Mouse (Mus musculus) NIH3T3 (cell line): ENCODE measurements around the gene Olfr523.

Experiments
- DNase-seq: peaks from one replicate; pipeline ENCODE4 v3.0.0-alpha.2; 2012; ENCODE audit warnings: low read depth

The Olfr523 gene

DNA sequence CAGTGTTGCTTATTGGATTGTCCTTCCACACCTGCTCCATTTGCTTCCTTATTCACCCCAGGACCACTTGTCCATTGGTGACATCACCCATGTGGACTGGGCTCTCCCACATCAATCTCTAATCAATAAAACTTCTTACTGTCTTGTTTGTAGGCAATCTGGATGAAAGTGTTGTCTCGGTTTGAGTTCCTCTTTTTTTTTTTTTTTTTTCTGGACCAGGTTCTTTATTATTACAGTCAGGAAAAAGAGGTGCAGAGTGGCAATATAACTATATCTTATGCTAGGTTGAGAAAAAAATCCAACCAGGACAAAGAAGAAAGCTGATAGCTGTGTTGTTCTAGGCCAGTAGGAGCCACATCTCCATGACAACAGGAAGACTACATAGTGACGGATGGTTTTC is 7.7 kb downstream of the Olfr523 start:
- DNase-seq, result no peak

DNA sequence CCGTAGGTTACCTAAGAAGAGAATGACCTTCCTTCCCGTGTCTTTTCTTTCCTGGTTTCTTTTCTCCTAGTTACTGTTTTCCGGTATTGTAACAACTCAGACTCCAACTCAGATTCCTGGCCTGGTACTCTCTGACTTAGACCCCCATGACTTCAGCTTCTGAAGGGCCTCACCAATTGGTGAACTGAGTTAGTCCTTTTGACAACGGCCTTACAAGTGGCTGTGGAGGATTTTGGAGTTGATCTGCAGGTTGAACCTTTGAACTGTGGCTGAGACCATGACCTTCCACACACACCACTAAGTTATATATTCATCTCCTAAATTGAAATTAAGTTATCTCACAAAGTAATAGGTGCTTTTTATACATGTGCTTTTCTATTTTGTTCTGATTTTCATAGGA is 11.2 kb downstream of the Olfr523 start:
- DNase-seq, result no peak

DNA sequence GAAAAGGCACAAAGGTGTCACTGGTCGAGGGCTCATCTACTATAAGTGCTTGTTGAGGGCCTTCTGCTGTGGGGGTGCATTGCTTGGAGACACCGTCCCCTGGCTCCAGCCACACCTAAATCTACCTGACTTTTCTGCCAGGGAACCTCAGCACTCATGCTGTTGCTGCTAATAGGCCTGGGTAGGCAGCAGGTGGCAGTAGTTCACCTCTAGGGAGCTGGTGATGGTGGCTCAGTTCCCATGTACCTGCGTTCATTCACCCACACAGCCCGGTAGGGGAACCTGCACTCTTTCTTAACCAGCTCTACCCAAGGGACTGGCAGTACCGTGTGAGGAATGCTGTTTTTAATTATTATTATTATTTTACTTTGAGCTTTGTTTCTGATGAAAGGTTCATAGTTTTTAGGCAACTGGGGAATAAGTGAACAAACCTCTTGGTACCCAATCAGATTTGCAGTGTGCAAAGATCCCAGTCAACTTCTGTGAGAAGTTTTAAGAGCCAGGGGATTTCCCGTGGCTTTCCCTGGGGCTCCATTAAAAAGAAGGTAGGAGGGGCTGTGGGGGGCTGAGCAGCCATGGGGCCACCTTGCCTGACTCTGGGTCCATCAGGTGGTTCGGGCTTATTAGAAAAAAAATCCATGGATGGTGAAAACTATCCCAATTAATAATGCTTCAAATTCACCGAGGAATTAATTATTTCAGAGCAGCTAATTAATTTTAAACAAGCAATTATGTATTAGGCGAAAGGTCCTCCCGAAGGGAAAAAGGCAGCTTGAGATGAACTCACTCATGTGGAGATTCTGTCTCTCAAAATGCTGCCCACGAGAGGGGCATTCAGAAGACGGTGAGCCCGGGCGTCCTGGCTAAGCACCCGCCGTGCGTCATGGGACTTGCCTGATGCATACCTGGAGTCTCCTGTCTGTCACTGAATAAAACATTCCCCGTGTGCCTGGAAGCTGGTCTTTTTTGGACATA is 13.9 kb downstream of the Olfr523 start:
- no peak for DNase-seq

DNA sequence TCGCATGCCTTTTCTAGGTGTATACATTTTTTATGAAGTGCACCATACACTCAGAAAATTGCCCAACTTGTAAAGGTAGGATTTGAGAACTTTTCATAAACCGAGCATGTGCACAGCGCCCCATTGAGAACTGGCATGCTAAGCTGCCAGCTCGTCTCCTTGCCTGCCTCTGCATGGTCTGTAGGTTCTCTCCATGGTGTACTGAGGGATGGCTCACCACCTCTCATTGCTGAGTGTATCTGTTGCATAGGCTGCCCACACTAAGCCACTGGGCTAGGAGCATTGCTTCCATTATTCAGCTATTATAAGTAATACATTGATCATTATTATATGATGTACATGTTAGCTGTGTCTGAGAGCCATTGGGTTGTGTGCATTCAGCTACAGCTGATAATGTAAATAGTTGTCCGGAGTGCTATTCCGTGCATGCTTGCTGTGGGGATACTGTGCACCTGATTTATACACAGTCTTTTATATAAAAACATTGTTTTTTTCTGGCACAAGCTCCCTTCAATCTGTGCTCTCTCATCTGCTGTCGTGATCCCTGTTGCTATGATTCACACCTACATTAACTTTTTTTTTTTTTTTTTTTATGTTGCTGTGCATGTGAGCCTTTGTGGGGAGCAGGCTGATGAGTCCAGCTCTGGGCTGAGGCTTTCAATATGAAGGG is 14.8 kb downstream of the Olfr523 start:
- no peak for DNase-seq

DNA sequence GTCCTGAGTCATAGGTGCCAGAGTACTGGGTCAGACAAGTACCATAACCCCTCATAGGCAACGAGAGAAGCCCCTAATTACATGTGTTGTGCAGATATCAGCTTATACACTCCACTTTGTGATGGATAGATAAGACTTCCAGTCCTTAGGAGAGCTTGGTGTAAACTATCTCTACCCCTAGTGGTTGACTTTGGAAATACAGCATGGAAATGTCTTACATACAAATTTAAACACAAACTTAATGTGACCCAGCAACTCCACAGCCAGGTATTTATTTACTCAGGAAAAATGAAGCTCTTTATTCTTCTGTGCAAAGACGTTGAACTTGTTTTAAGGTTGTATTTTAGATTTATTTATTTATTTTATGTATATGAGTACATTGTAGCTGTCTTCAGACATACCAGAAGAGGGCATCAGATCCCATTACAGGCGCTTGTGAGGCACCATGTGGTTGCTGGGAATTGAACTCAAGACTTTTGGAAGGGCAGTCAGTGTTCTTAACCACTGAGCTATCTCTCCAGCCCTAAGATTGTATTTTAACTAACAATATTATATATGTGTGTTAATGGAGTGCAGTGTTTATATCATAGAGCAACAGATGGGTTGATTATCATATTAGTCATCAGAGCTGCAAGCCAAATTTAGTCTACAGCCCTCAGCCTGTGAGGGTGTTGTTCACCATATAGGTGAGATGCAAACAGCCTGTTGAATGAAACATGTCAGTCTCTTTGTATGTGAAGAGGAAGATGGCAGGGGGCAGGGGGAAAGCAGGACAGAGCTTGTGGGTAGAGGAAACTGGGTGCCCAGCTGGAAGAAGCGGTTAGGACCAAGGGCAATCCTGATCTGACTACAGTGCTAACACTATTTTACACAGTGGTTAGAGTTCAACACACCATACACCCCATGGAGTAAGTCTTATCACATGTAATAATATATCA is 15.6 kb downstream of the Olfr523 start:
- peak; percentile 57 for DNase-seq

DNA sequence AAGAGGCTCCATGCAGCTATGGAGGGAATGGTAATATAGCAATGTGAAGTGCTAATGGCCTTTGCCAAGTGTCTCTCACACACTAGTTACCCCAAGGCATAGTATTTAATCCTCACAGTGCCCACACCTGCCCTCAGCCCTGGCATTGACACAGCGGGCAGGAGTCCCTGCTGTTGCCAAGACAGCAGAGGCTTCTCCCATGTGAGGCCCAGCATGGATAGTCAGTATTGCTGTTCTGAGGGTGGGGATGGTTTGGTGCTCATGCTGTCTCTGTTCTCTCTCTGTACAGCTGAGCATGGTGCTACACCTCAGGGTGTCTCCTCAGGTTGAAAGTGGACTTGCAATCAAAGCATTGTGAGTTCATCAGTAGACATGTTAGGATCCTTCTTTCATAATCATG is 17.4 kb downstream of the Olfr523 start:
- DNase-seq, result no peak

DNA sequence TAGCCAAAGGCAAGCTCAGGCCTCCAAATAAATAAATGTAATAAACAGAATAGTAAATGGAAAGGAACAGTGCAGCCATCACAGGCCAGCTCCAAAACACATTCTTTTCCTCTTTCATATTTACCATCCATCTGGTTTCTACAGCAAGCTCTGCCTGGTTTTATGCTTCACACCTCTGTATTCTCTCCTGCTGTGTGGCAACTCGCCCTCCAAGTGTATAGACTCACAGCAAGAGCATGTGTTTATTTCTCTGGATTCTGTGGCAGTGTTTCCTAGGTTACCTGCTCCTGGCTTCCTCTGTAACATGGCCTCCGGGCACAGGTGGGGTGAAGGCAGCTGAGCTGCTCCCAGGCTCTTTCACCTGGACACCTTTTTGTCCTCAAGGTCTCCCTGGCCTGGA is 19.4 kb downstream of the Olfr523 start:
- no peak for DNase-seq

DNA sequence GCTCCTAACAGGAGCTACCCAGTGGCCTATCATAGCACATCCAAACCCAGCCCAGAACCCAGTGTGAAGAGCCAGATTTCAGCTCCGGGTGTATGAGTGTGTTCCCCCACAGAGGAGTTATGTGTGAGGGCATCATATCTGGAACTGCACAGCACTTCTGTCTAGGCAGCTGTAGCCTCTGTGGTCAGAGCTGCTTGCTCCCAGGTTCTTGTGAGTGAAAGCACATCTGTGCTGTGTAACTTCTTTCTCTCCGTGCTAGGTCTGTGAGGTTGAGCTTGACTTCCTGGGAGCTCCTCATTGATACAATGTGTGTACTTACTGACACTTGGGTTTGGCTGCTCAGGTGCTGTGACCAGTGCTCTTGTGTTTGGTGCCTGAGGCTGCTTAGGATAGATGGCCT is 19.8 kb downstream of the Olfr523 start:
- no peak for DNase-seq

DNA sequence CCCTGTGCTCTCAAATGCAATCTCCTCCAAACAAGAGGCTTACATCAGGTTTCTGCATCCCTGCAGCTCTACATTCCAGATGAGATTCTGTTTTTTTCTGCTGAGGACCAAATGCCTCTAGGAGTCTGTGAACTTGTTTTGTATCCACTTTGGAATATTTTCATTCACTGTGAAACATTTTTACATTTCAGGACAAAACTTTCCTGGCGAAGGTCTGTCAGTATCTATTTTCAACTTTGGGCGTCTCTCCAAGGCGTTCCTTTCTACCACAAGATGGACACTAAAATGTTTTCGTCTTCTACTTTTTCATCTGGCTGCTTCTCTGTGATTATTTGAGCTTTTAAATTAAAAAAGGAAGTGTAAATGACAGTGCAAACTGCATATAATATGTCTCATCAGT is 21.0 kb downstream of the Olfr523 start:
- no peak for DNase-seq

DNA sequence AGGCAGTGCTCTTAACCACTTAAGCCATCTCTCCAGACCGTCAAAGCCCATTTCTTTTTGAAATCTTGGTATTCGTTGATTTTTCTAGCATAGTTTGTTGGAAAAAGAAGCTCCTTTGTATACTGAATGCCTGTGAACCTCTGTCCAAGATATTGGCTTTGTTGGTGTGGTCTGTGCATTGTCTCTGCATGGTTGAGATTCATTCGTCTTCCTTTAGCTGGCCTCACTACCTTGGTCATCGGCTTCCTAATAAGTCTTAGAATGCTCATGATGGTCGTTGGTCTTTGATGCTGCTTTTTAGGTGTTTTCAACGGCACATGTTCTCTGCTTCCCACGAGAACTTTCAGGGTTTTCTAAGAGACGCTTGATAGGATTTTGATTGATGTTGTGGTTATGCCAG is 23.0 kb downstream of the Olfr523 start:
- no peak for DNase-seq

DNA sequence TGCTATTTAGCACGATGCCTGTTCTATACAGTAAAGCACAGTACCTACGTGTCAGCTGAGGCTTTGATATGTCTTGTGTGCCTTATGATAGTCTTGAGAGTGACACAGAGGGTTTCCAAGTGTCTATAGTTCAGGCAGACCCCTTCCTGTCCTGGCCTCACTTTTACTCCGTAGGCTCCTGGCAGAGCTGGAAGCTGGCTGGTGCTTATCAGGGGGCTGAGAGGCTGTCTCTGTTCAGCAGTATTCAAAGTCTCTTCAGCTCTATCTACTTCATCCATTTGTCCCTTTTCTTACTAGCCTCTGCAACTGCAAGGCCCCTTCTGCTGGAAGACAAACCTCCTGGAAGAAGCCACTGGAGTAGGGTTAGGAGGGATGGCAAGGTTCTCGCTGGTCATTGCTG is 28.1 kb downstream of the Olfr523 start:
- DNase-seq, result no peak

DNA sequence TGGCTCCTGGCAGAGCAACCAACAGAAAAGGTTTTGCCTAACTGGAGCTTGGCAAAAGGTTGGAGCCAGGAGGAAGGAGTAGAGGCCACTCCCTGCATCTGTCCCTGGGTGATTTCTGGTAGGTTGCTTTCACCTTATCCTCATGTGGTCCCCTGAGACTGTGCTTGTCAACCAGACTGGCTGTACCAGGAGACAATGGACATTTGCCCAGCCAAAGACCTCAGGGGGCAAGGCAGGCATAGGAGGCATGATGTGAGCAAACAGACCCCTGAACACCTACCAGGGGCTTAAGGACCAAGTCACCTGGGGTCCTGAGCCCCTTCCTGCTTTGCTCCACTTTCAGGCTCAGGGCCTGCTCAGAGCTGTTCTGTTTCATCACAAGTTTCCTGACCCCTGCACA is 32.8 kb downstream of the Olfr523 start, which contains the start of gene Olfr524:
Gene Olfr524 (minus strand): TSS at position 101 of the 400 bp plus-strand sequence.
- no peak for DNase-seq

DNA sequence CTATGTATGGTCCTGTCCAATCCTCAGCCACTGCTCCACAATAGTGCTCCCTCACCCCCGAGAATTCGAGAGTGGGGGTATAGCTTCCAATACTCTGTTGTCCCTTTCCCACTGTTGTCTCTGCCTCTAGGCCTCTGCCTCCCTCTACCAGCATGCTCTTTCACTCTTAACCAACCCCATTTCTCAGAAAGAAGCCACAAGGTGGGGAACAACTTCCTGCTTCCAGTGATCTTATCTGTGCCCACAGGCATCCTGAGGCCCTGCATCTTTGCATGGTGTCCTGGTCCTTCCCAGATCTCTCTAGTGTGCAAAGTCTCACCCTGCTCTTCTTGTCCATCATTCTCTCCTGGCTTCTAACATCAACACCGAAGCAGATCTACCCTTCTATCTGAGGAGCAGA is 33.9 kb downstream of the Olfr523 start:
- no peak for DNase-seq

DNA sequence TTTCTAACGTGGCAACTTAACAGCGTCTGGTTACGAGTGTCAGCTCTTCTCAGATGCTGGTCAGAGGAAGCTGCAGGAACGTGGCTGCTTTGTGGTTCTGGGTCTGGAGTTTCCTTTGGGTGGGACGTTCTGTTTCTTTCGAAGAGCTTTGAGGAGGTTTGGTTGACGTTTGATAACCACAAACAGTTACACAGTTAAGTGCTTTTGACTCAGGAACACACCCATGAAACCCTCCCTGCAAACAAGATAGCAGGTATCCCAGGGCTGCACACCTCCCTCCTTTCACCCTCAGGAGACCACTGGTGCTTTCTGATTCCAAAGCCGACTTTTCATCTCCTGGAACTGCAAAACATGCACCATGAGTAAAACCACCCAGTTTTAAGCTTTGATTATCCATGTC is 35.1 kb downstream of the Olfr523 start:
- DNase-seq, result no peak

DNA sequence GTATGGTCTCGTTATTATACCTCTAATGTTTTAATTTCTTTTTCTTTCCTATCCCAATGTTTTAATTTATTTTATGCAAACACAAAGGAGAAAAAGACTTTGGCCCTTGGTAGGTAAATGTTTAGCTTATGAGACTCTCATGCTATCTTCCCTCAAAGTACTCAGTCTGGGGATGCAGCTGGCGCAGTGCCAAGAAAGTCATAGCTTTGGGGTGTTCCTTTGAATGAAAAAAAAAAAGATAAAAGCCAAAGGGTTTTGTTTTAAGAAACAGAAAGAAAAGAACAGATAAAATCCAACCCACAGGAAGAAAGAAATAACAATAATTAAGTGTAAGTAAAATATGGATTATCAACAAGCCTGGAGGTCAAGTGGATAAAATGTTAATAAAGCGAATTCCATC is 35.7 kb downstream of the Olfr523 start:
- no peak for DNase-seq

DNA sequence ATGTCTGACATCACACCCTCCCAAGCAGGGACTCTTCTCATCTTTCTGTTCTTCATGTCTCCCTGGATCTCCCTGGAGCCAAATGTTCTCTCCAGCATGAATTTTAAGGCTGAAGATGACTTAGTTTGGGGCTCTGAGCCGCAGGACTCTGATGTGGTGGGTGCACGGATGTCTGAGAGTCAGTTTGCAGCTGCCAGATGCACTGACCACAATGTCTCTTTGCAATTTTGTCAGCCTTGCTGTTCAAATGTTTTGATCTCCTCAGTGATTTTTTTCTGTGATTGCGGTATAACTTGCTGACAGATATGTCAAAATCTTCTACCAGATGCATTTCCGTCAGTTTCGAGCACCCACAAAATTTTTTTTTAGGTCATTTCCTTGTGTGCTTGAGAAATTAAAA is 40.8 kb downstream of the Olfr523 start:
- DNase-seq, result no peak

DNA sequence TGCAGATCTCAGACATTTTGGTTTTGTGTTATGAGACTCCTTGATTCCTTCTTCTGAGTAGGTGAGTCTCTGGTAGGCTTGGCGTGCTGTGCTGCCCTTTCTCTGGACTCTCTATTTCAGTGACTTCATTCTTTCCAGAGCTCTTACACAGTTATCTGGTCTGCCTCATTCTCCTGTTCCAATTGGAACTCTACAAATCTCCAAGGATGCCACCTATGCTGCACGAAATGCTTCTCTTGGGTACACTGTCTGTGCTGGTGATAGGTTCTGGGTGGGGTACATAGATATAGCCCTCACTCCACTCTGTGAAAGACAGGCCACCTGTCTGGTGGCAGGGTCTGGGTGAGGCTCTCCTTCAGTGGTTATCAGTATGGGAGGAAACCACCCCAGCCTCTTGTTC is 45.0 kb downstream of the Olfr523 start, which contains the start of gene Cd163l1:
Gene Cd163l1 (plus strand): TSS at position 301 of the 400 bp plus-strand sequence.
- no peak for DNase-seq

DNA sequence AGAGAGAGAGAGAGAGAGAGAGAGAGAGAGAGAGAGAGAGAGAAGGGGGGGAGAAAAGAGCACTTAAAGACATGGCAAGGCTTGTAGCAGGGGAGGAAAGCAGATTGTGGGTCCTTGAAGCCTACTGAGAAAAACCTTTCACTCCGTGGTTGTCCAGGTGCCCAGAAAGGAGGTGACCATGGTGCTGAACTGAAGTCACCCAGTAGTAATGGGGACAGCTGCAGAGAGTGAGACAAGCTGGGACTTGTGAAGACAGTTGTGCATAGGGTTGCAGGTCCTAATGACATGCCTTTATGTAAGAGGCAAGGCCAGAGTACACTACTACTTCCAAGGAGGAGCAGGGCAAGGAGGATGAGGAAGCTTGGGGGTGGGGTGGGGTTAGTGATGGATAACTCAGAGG is 46.3 kb downstream of the Olfr523 start:
- peak; percentile 15 for DNase-seq

DNA sequence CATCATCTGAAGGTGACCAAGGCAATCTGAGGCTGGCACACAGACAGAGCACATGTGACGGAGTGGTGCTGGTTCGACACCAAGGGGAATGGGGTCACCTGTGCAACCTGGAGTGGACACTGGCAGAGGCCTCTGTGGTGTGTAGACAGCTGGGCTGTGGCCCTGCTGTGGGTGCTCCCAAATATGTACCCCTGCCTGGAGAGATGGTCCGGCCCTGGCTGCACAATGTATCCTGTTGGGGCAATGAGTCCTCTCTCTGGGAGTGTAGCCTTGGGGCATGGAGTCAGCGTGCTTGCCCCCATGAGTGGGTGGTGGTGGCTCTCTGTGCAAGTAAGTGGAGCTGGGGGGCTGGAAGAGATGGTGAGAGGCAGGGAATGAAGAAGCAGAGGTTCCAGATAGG is 47.4 kb downstream of the Olfr523 start:
- DNase-seq, result no peak

DNA sequence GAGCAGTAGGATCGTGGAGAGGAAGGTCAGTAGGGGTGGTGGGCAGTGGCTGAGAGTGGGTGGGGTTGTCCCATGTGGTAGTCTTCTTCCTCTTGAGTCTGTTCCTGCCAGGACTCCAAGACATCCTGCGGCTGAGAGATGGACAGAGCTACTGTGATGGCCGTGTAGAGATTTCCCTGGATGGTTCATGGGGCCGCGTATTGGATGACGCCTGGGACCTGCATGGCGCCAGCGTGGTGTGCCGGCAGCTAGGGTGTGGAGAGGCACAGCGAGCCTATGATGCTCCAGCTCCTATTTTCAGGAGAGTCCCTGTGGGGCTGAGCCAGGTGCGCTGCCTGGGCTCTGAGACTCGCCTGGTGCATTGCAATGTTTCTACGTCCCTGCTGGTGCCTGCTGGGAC is 51.2 kb downstream of the Olfr523 start:
- no peak for DNase-seq
